Mouse (Mus musculus) midbrain, embryonic 15.5 days (tissue): ENCODE results near the gene Gabrb1. TPM values are rescaled to one million over a fixed set of nuclear protein-coding genes. Genes with fewer than 3 reads are reported as not detected.

Experiments used
- ATAC-seq: fragments of 200-750 bp; cut with Nextera tagmentation; replicated peaks from 2 replicates; pipeline ENCODE4 v1.8.0; 2017; ENCODE audit warnings: moderate TSS enrichment
- H3K27ac ChIP-seq: fragments of 300-500 bp; sonication (generic); 2 replicates; pipeline ENCODE4 v1.5.1; 2015; ENCODE audit warnings: mild to moderate bottlenecking, inconsistent platforms
- H3K27me3 ChIP-seq: fragments of 300-500 bp; sonication (generic); replicated peaks from 2 replicates; pipeline ENCODE4 v1.6.1; 2015; ENCODE audit warnings: inconsistent platforms
- H3K36me3 ChIP-seq: fragments of 300-500 bp; sonication (generic); replicated peaks from 2 replicates; pipeline ENCODE4 v1.6.1; 2015; ENCODE audit warnings: inconsistent platforms
- H3K4me1 ChIP-seq: fragments of 300-500 bp; sonication (generic); 2 replicates; pipeline ENCODE4 v1.6.1; 2015; ENCODE audit warnings: inconsistent platforms
- H3K4me2 ChIP-seq: fragments of 300-500 bp; sonication (generic); 2 replicates; pipeline ENCODE4 v1.6.1; 2015; ENCODE audit warnings: inconsistent platforms, mild to moderate bottlenecking, moderate library complexity
- H3K4me3 ChIP-seq: fragments of 300-500 bp; sonication (generic); 2 replicates; pipeline ENCODE4 v1.5.1; 2015; ENCODE audit warnings: mild to moderate bottlenecking, inconsistent platforms
- H3K9ac ChIP-seq: fragments of 300-500 bp; sonication (generic); 2 replicates; pipeline ENCODE4 v1.6.1; 2015; ENCODE audit warnings: mild to moderate bottlenecking, inconsistent platforms
- H3K9me3 ChIP-seq: fragments of 300-500 bp; sonication (generic); 2 replicates; pipeline ENCODE4 v1.6.1; 2016; ENCODE audit warnings: inconsistent platforms
- WGBS: fragments of 180-500 bp; shearing (Covaris S2); methylation state at CpG from one replicate; pipeline ENCODE4 v1.1.7; 2015; ENCODE audit warnings: mixed read lengths; 5-methylcytosine and 5-hydroxymethylcytosine counted together
- polyA plus RNA-seq: library from polyadenylated mRNA; unstranded; fragments of >200 nt; fragmentation: Nextera tagmentation; extraction: Ambion mirVana; gene quantifications from 2 replicates; pipeline ENCODE4 v1.2.1, GENCODE M21; 2015

The Gabrb1 gene
- polyA plus RNA-seq, 1 experiment from 2014 or later = 32.8 TPM

GRCm38 (mm10) chr5:71700468-71701272 lies 42.8 kb downstream of the Gabrb1 start:
- Histone ChIP-seq H3K9ac (peak overlapping the region; percentile 52), H3K27me3 (no peaks in the 10 kb centered on the region), H3K9me3 (no peaks in the 10 kb centered on the region), H3K4me3 (peak overlapping the region; percentile 54), H3K4me1 (peaks cover 6% of the 10 kb centered on the region), H3K36me3 (no peaks in the 10 kb centered on the region), H3K4me2 (peak overlapping the region; percentile 79), H3K27ac (peak overlapping the region; percentile 61)
- 0% methylated on average over 46 of the region's 46 CpGs for WGBS
- peak; percentile 94 for ATAC-seq

- H3K9ac ChIP-seq = peak overlapping the region; percentile 52
- no peaks in the 10 kb centered on the region for H3K27me3 ChIP-seq
- peak overlapping the region; percentile 54 for H3K4me3 ChIP-seq
- peak overlapping the region; percentile 61 for H3K27ac ChIP-seq
- 4% methylated on average over 6 of the region's 6 CpGs for WGBS
- no peak for ATAC-seq
- H3K9me3 ChIP-seq = no peaks in the 10 kb centered on the region
- H3K4me1 ChIP-seq = peaks cover 6% of the 10 kb centered on the region
- H3K4me2 ChIP-seq = peak overlapping the region; percentile 79
- no peaks in the 10 kb centered on the region for H3K36me3 ChIP-seq
Measured at GRCm38 (mm10) chr5:71701273-71701614, 43.3 kb downstream of the Gabrb1 start.

GRCm38 (mm10) chr5:71732931-71733792 lies 75.2 kb downstream of the Gabrb1 start:
- Histone ChIP-seq H3K9me3 (no peaks in the 10 kb centered on the region), H3K4me2 (no peak overlapping the region), H3K4me1 (no peaks in the 10 kb centered on the region), H3K9ac (no peak overlapping the region), H3K27me3 (no peaks in the 10 kb centered on the region), H3K4me3 (no peak overlapping the region), H3K27ac (no peak overlapping the region), H3K36me3 (no peaks in the 10 kb centered on the region)
- ATAC-seq = no peak
- 78% methylated on average over 8 of the region's 8 CpGs for WGBS

- Histone ChIP-seq H3K9me3 (no peaks in the 10 kb centered on the region), H3K4me2 (no peak overlapping the region), H3K27me3 (no peaks in the 10 kb centered on the region), H3K4me3 (no peak overlapping the region), H3K27ac (no peak overlapping the region), H3K9ac (no peak overlapping the region), H3K36me3 (no peaks in the 10 kb centered on the region), H3K4me1 (no peaks in the 10 kb centered on the region)
- ATAC-seq = no peak
- 83% methylated on average over 2 of the region's 2 CpGs for WGBS
Measured at GRCm38 (mm10) chr5:71747411-71747810, 89.5 kb downstream of the Gabrb1 start.

- ATAC-seq = no peak
- 88% methylated on average over 5 of the region's 5 CpGs for WGBS
- H3K4me2 ChIP-seq = no peak overlapping the region
Measured at GRCm38 (mm10) chr5:71753966-71754365, 96.1 kb downstream of the Gabrb1 start.

GRCm38 (mm10) chr5:71761105-71761504 lies 103.2 kb downstream of the Gabrb1 start:
- Histone ChIP-seq H3K27me3 (no peaks in the 10 kb centered on the region), H3K9ac (no peak overlapping the region), H3K4me3 (no peak overlapping the region), H3K4me1 (no peaks in the 10 kb centered on the region), H3K4me2 (no peak overlapping the region), H3K9me3 (no peaks in the 10 kb centered on the region), H3K27ac (no peak overlapping the region), H3K36me3 (no peaks in the 10 kb centered on the region)
- no peak for ATAC-seq
- WGBS = 90% methylated on average over 6 of the region's 6 CpGs

More at GRCm38 (mm10) chr5:71753966-71754365, 96.1 kb downstream of the Gabrb1 start:
- H3K9ac ChIP-seq = no peak overlapping the region
- H3K27ac ChIP-seq = no peak overlapping the region
- H3K9me3 ChIP-seq = no peaks in the 10 kb centered on the region
- H3K36me3 ChIP-seq = no peaks in the 10 kb centered on the region
- H3K4me1 ChIP-seq = no peaks in the 10 kb centered on the region
- H3K27me3 ChIP-seq = no peaks in the 10 kb centered on the region
- no peak overlapping the region for H3K4me3 ChIP-seq

GRCm38 (mm10) chr5:71781514-71782179 lies 123.7 kb downstream of the Gabrb1 start:
- Histone ChIP-seq H3K4me2 (no peak overlapping the region), H3K9ac (no peak overlapping the region), H3K27ac (no peak overlapping the region), H3K4me3 (no peak overlapping the region), H3K36me3 (no peaks in the 10 kb centered on the region), H3K27me3 (no peaks in the 10 kb centered on the region), H3K9me3 (no peaks in the 10 kb centered on the region), H3K4me1 (no peaks in the 10 kb centered on the region)
- ATAC-seq = no peak
- 87% methylated on average over 2 of the region's 2 CpGs for WGBS

- WGBS = 69% methylated on average over 1 of the region's 1 CpGs
- no peaks in the 10 kb centered on the region for H3K9me3 ChIP-seq
- ATAC-seq = no peak
- no peaks in the 10 kb centered on the region for H3K27me3 ChIP-seq
- H3K4me3 ChIP-seq = no peak overlapping the region
- H3K4me2 ChIP-seq = no peak overlapping the region
- no peaks in the 10 kb centered on the region for H3K36me3 ChIP-seq
- no peak overlapping the region for H3K9ac ChIP-seq
- H3K27ac ChIP-seq = no peak overlapping the region
- no peaks in the 10 kb centered on the region for H3K4me1 ChIP-seq
Measured at GRCm38 (mm10) chr5:71822862-71823261, 164.9 kb downstream of the Gabrb1 start.

- H3K4me2 ChIP-seq = no peak overlapping the region
- no peaks in the 10 kb centered on the region for H3K9me3 ChIP-seq
- H3K4me3 ChIP-seq = no peak overlapping the region
- no peak overlapping the region for H3K27ac ChIP-seq
- H3K4me1 ChIP-seq = no peaks in the 10 kb centered on the region
- no peak for ATAC-seq
- no peaks in the 10 kb centered on the region for H3K36me3 ChIP-seq
- H3K27me3 ChIP-seq = no peaks in the 10 kb centered on the region
- no peak overlapping the region for H3K9ac ChIP-seq
Measured at GRCm38 (mm10) chr5:71828342-71828741, 170.4 kb downstream of the Gabrb1 start.

- Histone ChIP-seq H3K27me3 (no peaks in the 10 kb centered on the region), H3K4me1 (no peaks in the 10 kb centered on the region), H3K4me2 (no peak overlapping the region), H3K9ac (no peak overlapping the region), H3K36me3 (no peaks in the 10 kb centered on the region), H3K9me3 (no peaks in the 10 kb centered on the region), H3K27ac (no peak overlapping the region), H3K4me3 (no peak overlapping the region)
- peak; percentile 88; the same call in 1 of the 2 replicates for ATAC-seq
- WGBS = 38% methylated on average over 1 of the region's 1 CpGs
Measured at GRCm38 (mm10) chr5:71828996-71829395, 171.1 kb downstream of the Gabrb1 start.

- ATAC-seq = no peak
Measured at GRCm38 (mm10) chr5:71830342-71830741, 172.4 kb downstream of the Gabrb1 start.

GRCm38 (mm10) chr5:71842241-71842640 lies 184.3 kb downstream of the Gabrb1 start:
- Histone ChIP-seq H3K9me3 (no peaks in the 10 kb centered on the region), H3K4me2 (no peak overlapping the region), H3K27me3 (no peaks in the 10 kb centered on the region), H3K4me3 (no peak overlapping the region), H3K9ac (no peak overlapping the region), H3K4me1 (no peaks in the 10 kb centered on the region), H3K27ac (no peak overlapping the region), H3K36me3 (no peaks in the 10 kb centered on the region)
- no peak for ATAC-seq

More at GRCm38 (mm10) chr5:71830342-71830741, 172.4 kb downstream of the Gabrb1 start:
- 86% methylated on average over 2 of the region's 2 CpGs for WGBS
- Histone ChIP-seq H3K27me3 (no peaks in the 10 kb centered on the region), H3K9ac (no peak overlapping the region), H3K4me2 (no peak overlapping the region), H3K36me3 (no peaks in the 10 kb centered on the region), H3K9me3 (no peaks in the 10 kb centered on the region), H3K27ac (no peak overlapping the region), H3K4me1 (no peaks in the 10 kb centered on the region), H3K4me3 (no peak overlapping the region)
